Mouse (Mus musculus) thymus, adult 2 months (tissue): ENCODE results near the gene Golph3. TPM values are rescaled to one million over a fixed set of nuclear protein-coding genes. Genes with fewer than 3 reads are reported as not detected.

Experiments
- DNase-seq: peaks from one replicate; pipeline ENCODE4 v3.0.0; 2021
- H3K27ac ChIP-seq: fragments of 200-500 bp; 2 replicates; pipeline ENCODE4 v1.5.1; 2012; ENCODE audit warnings: low read length, control low read depth; ENCODE audit not compliant: control insufficient read depth, insufficient read depth
- H3K27me3 ChIP-seq: fragments of 200-500 bp; 2 replicates; pipeline ENCODE4 v1.6.1; 2012; ENCODE audit warnings: mild to moderate bottlenecking, low read length, moderate library complexity, mixed read lengths; ENCODE audit not compliant: control insufficient read depth, insufficient read depth
- H3K36me3 ChIP-seq: fragments of 200-500 bp; 2 replicates; pipeline ENCODE4 v1.6.1; 2012; ENCODE audit warnings: mild to moderate bottlenecking, low read length, moderate library complexity; ENCODE audit not compliant: control insufficient read depth, insufficient read depth
- H3K4me1 ChIP-seq: fragments of 200-500 bp; replicated peaks from 2 replicates; pipeline ENCODE4 v1.6.1; 2012; ENCODE audit warnings: low read length; ENCODE audit not compliant: control insufficient read depth, insufficient read depth
- H3K4me3 ChIP-seq: fragments of 200-500 bp; 2 replicates; pipeline ENCODE4 v1.5.1; 2012; ENCODE audit warnings: mild to moderate bottlenecking, low read length, control low read depth, moderate library complexity; ENCODE audit not compliant: control insufficient read depth, insufficient read depth
- CTCF ChIP-seq: fragments of 200-500 bp; IDR thresholded peaks from 2 replicates; pipeline ENCODE4 v1.5.1; 2012; ENCODE audit warnings: mild to moderate bottlenecking, control low read depth, low read length, moderate library complexity, borderline replicate concordance; ENCODE audit not compliant: control insufficient read depth, poor library complexity, insufficient read depth; ENCODE audit errors: extremely low read depth
- POLR2A ChIP-seq: fragments of 200-500 bp; IDR thresholded peaks from 2 replicates; pipeline ENCODE4 v1.6.1; 2012; ENCODE audit warnings: mild to moderate bottlenecking, low read length, control low read depth, moderate library complexity; ENCODE audit not compliant: control insufficient read depth, poor library complexity, insufficient read depth; ENCODE audit errors: extremely low read depth
- WGBS: fragments of 180-500 bp; shearing (Covaris S2); methylation state at CpG from one replicate; pipeline ENCODE4 v1.1.7; 2018; 5-methylcytosine and 5-hydroxymethylcytosine counted together
- polyA plus RNA-seq: library from polyadenylated mRNA; depleted of rRNA; stranded (reverse); fragments of >200 nt; gene quantifications from 2 replicates; pipeline ENCODE4 v1.2.3, GENCODE M21; 2012

Golph3 gene
- polyA plus RNA-seq, 1 experiment = 95.5 TPM

DNA sequence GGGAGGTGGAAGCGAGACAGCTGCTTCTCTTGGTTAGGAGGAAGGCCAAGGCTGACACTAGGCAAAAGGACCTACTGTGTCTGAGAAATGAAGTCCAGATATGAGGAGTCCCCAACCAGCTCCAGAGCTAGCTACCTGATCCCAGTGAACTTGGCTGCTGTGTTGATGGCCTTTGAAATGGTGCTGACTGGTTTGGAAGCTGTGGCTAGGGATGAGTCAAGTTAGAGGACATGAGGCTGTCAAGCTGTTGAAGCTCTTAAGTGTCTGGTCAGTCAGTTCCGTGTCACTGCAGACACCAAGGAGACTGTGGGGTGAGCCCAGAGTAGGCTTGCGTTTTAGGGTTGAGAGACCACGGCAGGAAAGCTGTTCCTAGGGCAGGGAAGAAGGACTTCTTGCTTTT lies 13.1 kb downstream of the Golph3 start:
- no peaks in the 10 kb centered on the region for H3K27me3 ChIP-seq
- H3K27ac ChIP-seq = no peak overlapping the region
- no peak overlapping the region for H3K4me3 ChIP-seq
- H3K36me3 ChIP-seq = no peaks in the 10 kb centered on the region
- WGBS = 89% methylated on average over 4 of the region's 4 CpGs
- no peaks in the 10 kb centered on the region for H3K4me1 ChIP-seq
- no peak for TF ChIP-seq CTCF
- no peak for TF ChIP-seq POLR2A
- no peak for DNase-seq

DNA sequence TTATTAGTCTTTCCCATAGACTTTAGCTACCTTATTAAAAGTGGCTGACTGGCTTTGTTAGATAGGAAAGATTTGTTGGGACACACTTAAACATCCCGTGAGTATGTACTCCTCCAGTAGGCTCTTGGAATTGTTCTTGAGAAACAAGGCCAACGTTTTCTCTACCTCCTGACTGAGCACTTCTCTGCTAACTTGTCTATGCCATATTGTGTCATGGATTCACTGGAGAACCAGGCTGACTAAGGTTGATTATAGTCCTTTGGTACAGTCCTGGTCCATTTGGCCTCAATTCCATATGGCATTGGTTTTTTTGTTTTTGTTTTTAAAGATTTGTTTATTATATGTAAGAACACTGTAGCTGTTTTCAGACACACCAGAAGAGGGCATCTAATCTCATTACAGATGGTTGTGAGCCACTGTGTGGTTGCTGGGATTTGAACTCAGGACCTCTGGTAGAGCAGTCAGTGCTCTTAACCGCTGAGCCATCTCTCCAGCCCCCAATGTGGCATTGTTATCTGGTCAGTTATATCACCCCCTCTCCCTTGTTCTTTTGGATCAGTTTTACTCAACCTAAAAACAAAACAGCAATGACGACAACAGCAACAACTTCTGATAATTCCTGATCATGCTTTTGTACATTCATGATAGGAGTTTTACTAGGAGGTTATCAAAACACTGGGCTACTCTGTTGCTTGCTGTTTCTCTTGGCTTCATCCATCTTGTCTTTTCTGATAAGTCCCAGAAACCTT lies 16.0 kb downstream of the Golph3 start:
- WGBS = 93% methylated on average over 4 of the region's 4 CpGs
- TF ChIP-seq POLR2A (no peak), CTCF (no peak)
- Histone ChIP-seq H3K27ac (no peak overlapping the region), H3K4me1 (no peaks in the 10 kb centered on the region), H3K27me3 (no peaks in the 10 kb centered on the region), H3K4me3 (no peak overlapping the region), H3K36me3 (no peaks in the 10 kb centered on the region)
- DNase-seq = no peak

DNA sequence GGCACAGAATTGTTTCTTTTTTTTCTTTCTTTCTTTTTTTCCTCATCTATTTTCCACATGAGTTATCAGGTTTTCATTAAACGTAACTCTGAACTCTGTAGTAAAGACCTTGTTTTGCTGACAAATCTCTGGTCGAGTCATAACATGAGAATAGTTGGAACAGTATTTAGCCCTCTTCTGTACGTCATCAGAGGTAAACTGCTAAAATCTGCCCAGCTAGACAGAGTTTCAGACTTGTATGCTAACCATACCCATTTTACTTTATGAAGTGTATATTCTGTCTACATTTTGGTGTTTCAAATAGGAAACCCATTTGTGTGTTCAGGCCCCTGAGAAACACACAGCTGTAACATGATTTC lies 16.5 kb downstream of the Golph3 start:
- Histone ChIP-seq H3K4me1 (no peaks in the 10 kb centered on the region), H3K27ac (no peak overlapping the region), H3K27me3 (no peaks in the 10 kb centered on the region), H3K36me3 (peaks cover under 1% of the 10 kb centered on the region; the same call in 1 of the 2 replicates), H3K4me3 (no peak overlapping the region)
- DNase-seq = no peak
- WGBS = 95% methylated on average over 3 of the region's 3 CpGs
- TF ChIP-seq CTCF (no peak), POLR2A (no peak)

DNA sequence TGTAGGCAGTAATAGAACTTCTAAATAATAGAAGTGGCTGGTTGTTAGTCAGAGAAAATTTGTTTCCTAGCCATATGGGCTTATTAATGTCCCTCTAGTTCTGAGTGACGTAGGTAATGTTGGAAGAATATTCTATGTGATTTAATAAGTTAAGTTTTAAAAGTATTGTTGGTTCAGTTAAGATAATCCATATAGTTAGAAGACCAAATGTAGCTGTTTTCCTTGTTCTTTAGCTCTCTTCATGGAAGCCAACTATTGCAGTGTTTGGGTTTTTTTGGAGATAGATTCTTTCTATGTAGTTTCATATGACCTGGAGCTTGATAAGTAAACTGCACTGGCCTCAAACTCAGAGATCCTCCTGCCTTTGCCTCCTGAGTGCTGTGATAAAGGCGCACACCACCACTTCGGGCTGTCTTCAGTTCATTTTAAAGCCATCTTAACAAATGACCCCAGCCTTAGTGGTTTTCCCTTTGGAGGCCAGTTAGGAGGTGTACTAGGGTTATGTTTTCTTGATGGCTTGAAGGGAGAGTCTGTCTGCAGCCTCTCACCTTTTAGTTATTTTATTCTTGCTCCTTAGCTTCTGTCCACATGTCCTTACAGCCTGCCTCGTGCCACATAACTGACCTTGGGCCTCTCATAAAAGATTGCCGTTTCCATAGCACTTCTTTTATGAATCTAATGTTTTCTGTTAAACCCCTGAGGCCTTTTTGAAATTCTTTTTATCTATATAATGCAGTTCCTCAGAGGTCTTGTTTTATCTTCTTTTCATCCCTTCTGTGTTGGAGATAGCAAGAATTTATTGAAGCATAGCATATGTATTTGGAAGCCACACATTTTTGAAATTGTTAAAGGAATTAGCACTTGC lies 19.5 kb downstream of the Golph3 start:
- H3K4me1 ChIP-seq = no peaks in the 10 kb centered on the region
- H3K36me3 ChIP-seq = peaks cover 7% of the 10 kb centered on the region; the same call in 1 of the 2 replicates
- no peaks in the 10 kb centered on the region for H3K27me3 ChIP-seq
- no peak overlapping the region for H3K27ac ChIP-seq
- TF ChIP-seq POLR2A (no peak), CTCF (no peak)
- WGBS = 97% methylated on average over 5 of the region's 5 CpGs
- no peak for DNase-seq
- H3K4me3 ChIP-seq = no peak overlapping the region

DNA sequence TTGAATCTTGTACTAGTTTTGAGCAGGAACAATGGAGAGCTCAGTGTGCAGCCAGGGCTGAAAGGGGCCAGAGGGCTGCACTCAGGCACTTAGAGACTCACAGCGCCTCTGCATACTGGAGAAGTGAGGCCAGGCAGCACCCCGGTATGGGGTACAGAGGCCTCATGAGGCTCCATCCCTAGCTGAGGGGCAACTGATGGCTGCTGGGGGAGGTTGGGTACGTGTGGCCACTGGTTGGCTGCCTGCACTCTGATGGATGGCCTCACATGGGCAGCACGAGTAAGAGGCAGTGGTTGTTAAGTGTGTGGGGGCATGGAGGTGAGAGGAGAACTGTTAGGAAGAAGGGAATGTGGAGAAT lies 20.1 kb downstream of the Golph3 start:
- WGBS = 96% methylated on average over 4 of the region's 4 CpGs
- DNase-seq = no peak

DNA sequence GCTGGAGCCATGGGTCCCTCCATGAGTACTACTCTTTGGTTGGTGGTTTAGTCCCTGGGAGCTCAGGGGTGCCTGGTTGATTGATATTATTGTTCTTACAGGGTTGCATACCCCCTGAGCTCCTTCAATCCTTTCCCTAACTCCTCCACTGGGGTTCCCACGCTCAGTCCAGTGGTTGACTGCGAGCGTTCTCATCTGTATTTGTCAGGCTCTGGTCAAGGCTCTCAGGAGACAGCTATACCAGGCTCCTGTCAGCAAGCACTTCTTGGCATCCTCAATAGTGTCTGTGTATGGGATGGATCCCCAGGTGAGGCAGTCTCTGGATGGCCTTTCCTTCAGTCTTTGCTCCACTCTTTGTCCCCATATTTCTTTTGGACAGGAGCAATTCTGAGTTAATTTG lies 25.7 kb downstream of the Golph3 start:
- 99% methylated on average over 3 of the region's 3 CpGs for WGBS
- TF ChIP-seq CTCF (no peak), POLR2A (no peak)
- DNase-seq = no peak
- H3K27ac ChIP-seq = no peak overlapping the region
- no peaks in the 10 kb centered on the region for H3K27me3 ChIP-seq
- no peaks in the 10 kb centered on the region for H3K4me1 ChIP-seq
- peaks cover 24% of the 10 kb centered on the region for H3K36me3 ChIP-seq
- no peak overlapping the region for H3K4me3 ChIP-seq

More for the DNA sequence above, 20.1 kb downstream of the Golph3 start:
- Histone ChIP-seq H3K4me3 (no peak overlapping the region), H3K36me3 (peaks cover 7% of the 10 kb centered on the region; the same call in 1 of the 2 replicates), H3K27ac (no peak overlapping the region), H3K4me1 (no peaks in the 10 kb centered on the region), H3K27me3 (no peaks in the 10 kb centered on the region)
- TF ChIP-seq POLR2A = no peak
- TF ChIP-seq CTCF = no peak

DNA sequence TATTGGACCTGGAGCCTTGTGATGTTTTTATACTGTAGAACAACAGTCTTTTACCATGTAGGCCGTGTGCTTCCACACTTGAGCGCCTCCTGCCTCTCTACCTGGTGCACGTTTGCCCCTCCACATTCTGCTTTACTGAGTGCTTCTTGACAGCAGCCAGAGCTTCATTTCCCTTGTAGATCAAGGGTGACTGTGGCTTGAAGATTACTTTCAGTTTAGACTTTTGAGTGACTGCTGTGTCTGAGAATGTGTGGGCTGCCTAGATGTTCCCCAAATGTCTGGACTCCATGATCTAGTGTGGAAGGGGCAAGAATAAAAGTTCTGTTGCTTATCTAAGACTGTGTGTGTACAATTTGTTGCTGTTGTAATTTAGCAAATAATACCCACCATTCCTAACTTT lies 27.7 kb downstream of the Golph3 start:
- Histone ChIP-seq H3K4me1 (no peaks in the 10 kb centered on the region), H3K27ac (no peak overlapping the region), H3K36me3 (peaks cover 26% of the 10 kb centered on the region), H3K4me3 (no peak overlapping the region), H3K27me3 (no peaks in the 10 kb centered on the region)
- whole genome bisulfite sequencing = 71% methylated on average over 3 of the region's 3 CpGs
- DNase-seq = no peak
- no peak for TF ChIP-seq CTCF
- no peak for TF ChIP-seq POLR2A
